Mouse (Mus musculus) neural tube, embryonic 11.5 days (tissue): ENCODE data around the gene Fam114a1. TPM values are rescaled to one million over a fixed set of nuclear protein-coding genes. Genes with fewer than 3 reads are reported as not detected.

Source experiments
- ATAC-seq: fragments of 200-750 bp; cut with Nextera tagmentation; 2 replicates; pipeline ENCODE4 v1.8.0; 2017; ENCODE audit warnings: moderate number of reproducible peaks, mild to moderate bottlenecking, moderate TSS enrichment, moderate library complexity; ENCODE audit not compliant: insufficient read depth, low FRiP score, low TSS enrichment
- DNase-seq: peaks from one replicate; pipeline ENCODE4 v3.0.0-alpha.2; 2015; ENCODE audit warnings: low spot score
- H3K27ac ChIP-seq: fragments of 300-500 bp; sonication (generic); 2 replicates; pipeline ENCODE4 v1.5.1; 2014; ENCODE audit warnings: low read depth, mild to moderate bottlenecking, low read length
- H3K27me3 ChIP-seq: fragments of 300-500 bp; sonication (generic); 2 replicates; pipeline ENCODE4 v1.6.1; 2014; ENCODE audit warnings: mild to moderate bottlenecking, low read length, mixed read lengths; ENCODE audit not compliant: control insufficient read depth, insufficient read depth
- H3K36me3 ChIP-seq: fragments of 300-500 bp; sonication (generic); 2 replicates; pipeline ENCODE4 v1.6.1; 2014; ENCODE audit warnings: mild to moderate bottlenecking, low read length, moderate library complexity, mixed read lengths; ENCODE audit not compliant: control insufficient read depth, insufficient read depth
- H3K4me1 ChIP-seq: fragments of 300-500 bp; sonication (generic); 2 replicates; pipeline ENCODE4 v1.6.1; 2014; ENCODE audit warnings: low read length, mixed read lengths; ENCODE audit not compliant: control insufficient read depth, insufficient read depth
- H3K4me2 ChIP-seq: fragments of 300-500 bp; sonication (generic); 2 replicates; pipeline ENCODE4 v1.6.1; 2014; ENCODE audit warnings: low read depth, mild to moderate bottlenecking, moderate library complexity
- H3K4me3 ChIP-seq: fragments of 300-500 bp; sonication (generic); 2 replicates; pipeline ENCODE4 v1.5.1; 2014; ENCODE audit warnings: low read depth, low read length
- H3K9ac ChIP-seq: fragments of 300-500 bp; sonication (generic); 2 replicates; pipeline ENCODE4 v1.6.1; 2014; ENCODE audit warnings: mild to moderate bottlenecking, low read length
- H3K9me3 ChIP-seq: fragments of 300-500 bp; sonication (generic); 2 replicates; pipeline ENCODE4 v1.6.1; 2016; ENCODE audit warnings: low read length; ENCODE audit not compliant: control insufficient read depth
- WGBS: fragments of 180-500 bp; shearing (Covaris S2); extraction: QIAGEN DNeasy Blood & Tissue Kit; methylation state at CpG from one replicate; pipeline ENCODE4 v1.1.7; 2014; 5-methylcytosine and 5-hydroxymethylcytosine counted together
- polyA plus RNA-seq: library from polyadenylated mRNA; unstranded; fragments of >200 nt; fragmentation: Nextera tagmentation; extraction: Ambion mirVana; gene quantifications from 2 replicates; pipeline ENCODE4 v1.2.1, GENCODE M21; 2014

Gene Fam114a1
- polyA plus RNA-seq, 1 experiment from 2014 or later, result 13.6 TPM

DNA sequence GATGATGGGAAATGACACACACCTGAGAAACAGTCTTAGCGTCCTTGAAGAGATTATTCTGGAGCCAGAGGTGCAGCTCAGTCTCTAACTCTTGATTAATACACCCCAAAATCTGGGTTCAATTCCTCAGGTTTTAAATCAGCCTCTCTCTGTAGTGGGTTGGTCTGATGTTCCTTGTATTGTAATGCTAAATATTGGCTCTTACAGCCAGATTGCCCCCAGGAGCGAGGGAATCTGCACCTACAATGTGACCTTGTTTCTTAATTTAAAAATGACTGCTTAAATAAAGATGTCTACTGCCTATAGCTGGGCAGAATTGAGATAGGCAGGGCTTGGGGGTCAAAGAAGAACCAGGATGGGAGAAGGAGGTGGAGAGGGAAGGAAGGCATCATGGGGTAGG is 89.9 kb downstream of the Fam114a1 start:
- Histone ChIP-seq H3K4me2 (no peak overlapping the region), H3K4me1 (no peaks in the 10 kb centered on the region), H3K9ac (no peak overlapping the region), H3K4me3 (no peak overlapping the region), H3K27me3 (no peaks in the 10 kb centered on the region), H3K27ac (no peak overlapping the region), H3K9me3 (no peaks in the 10 kb centered on the region), H3K36me3 (no peaks in the 10 kb centered on the region)
- ATAC-seq (no peak), DNase-seq (no peak)
- WGBS, result 77% methylated on average over 2 of the region's 2 CpGs

GRCm38 (mm10) chr5:65062236-65062635 is 92.4 kb downstream of the Fam114a1 start:
- no peak for DNase-seq
- 94% methylated on average over 4 of the region's 4 CpGs for WGBS
- no peak for ATAC-seq
- no peak overlapping the region for H3K4me3 ChIP-seq
- H3K36me3 ChIP-seq, result no peaks in the 10 kb centered on the region
- no peak overlapping the region for H3K4me2 ChIP-seq
- H3K9ac ChIP-seq, result no peak overlapping the region
- H3K27ac ChIP-seq, result no peak overlapping the region
- H3K4me1 ChIP-seq, result no peaks in the 10 kb centered on the region
- H3K9me3 ChIP-seq, result no peaks in the 10 kb centered on the region
- H3K27me3 ChIP-seq, result no peaks in the 10 kb centered on the region

DNA sequence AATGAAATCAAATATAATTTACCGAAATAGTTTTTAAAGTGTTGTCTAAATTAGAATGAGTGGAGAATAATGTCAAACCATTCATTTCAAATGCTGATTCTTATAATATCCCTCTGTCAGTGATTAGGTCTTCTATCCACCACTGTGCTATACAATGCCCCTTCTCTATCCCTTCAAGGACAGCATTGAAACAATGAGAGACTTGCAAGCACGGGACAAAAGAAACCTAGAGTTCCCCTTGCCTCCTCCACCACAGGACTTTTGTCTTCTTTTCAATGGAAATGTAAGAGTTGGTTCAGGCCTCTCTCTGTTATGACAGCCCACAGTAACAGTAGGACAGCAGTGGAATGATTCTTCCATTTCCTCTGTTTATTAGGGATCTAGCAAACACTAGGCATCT is 93.4 kb downstream of the Fam114a1 start:
- 83% methylated on average over 2 of the region's 2 CpGs for WGBS
- no peak overlapping the region for H3K4me3 ChIP-seq
- H3K4me2 ChIP-seq, result no peak overlapping the region
- no peaks in the 10 kb centered on the region for H3K36me3 ChIP-seq
- H3K27me3 ChIP-seq, result no peaks in the 10 kb centered on the region
- H3K9me3 ChIP-seq, result no peaks in the 10 kb centered on the region
- H3K9ac ChIP-seq, result no peak overlapping the region
- H3K27ac ChIP-seq, result no peak overlapping the region
- H3K4me1 ChIP-seq, result no peaks in the 10 kb centered on the region
- ATAC-seq, result no peak
- no peak for DNase-seq

GRCm38 (mm10) chr5:65068166-65068565 is 98.3 kb downstream of the Fam114a1 start:
- Histone ChIP-seq H3K4me2 (no peak overlapping the region), H3K4me3 (no peak overlapping the region), H3K4me1 (no peaks in the 10 kb centered on the region), H3K27ac (no peak overlapping the region), H3K36me3 (no peaks in the 10 kb centered on the region), H3K9ac (no peak overlapping the region), H3K27me3 (no peaks in the 10 kb centered on the region), H3K9me3 (no peaks in the 10 kb centered on the region)
- ATAC-seq (no peak), DNase-seq (no peak)
- 59% methylated on average over 6 of the region's 6 CpGs for WGBS

GRCm38 (mm10) chr5:65069872-65070271 is 100.0 kb downstream of the Fam114a1 start:
- Histone ChIP-seq H3K4me3 (no peak overlapping the region), H3K4me1 (no peaks in the 10 kb centered on the region), H3K36me3 (no peaks in the 10 kb centered on the region), H3K27ac (no peak overlapping the region), H3K4me2 (no peak overlapping the region), H3K9me3 (no peaks in the 10 kb centered on the region), H3K9ac (no peak overlapping the region), H3K27me3 (no peaks in the 10 kb centered on the region)
- 62% methylated on average over 11 of the region's 11 CpGs for WGBS
- DNase-seq, result no peak
- ATAC-seq, result no peak

GRCm38 (mm10) chr5:65071689-65072118 is 101.8 kb downstream of the Fam114a1 start:
- no peaks in the 10 kb centered on the region for H3K36me3 ChIP-seq
- ATAC-seq (no peak), DNase-seq (no peak)
- no peak overlapping the region for H3K4me3 ChIP-seq
- WGBS, result 21% methylated on average over 6 of the region's 6 CpGs
- H3K9ac ChIP-seq, result no peak overlapping the region
- no peak overlapping the region for H3K27ac ChIP-seq
- no peaks in the 10 kb centered on the region for H3K27me3 ChIP-seq
- H3K4me2 ChIP-seq, result no peak overlapping the region
- H3K4me1 ChIP-seq, result no peaks in the 10 kb centered on the region
- no peaks in the 10 kb centered on the region for H3K9me3 ChIP-seq

DNA sequence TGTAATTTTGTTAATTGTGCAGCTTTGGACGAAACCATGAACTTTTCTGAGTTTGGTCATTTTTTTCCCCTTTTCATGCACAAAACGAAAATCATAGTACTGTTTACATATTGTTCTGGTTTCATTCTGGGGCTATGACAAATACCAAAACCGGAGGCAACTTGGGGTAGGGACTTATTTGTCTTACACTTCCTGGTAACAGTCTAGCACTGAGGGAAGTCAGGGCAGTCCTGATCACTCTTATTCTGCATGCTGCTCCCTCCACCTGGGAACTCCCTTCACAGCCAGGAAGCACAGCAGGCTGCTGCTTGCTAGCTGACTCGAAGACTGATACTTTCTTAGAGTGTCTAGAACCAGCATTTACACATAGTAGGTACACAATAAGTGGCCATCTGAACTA is 103.4 kb downstream of the Fam114a1 start:
- H3K27me3 ChIP-seq, result no peaks in the 10 kb centered on the region
- no peak for DNase-seq
- no peaks in the 10 kb centered on the region for H3K9me3 ChIP-seq
- no peak for ATAC-seq
- 79% methylated on average over 4 of the region's 4 CpGs for WGBS
- H3K27ac ChIP-seq, result no peak overlapping the region
- H3K4me1 ChIP-seq, result no peaks in the 10 kb centered on the region
- no peaks in the 10 kb centered on the region for H3K36me3 ChIP-seq
- H3K4me3 ChIP-seq, result no peak overlapping the region
- H3K4me2 ChIP-seq, result no peak overlapping the region
- no peak overlapping the region for H3K9ac ChIP-seq

GRCm38 (mm10) chr5:65074693-65075092 is 104.8 kb downstream of the Fam114a1 start:
- Histone ChIP-seq H3K36me3 (no peaks in the 10 kb centered on the region), H3K27me3 (no peaks in the 10 kb centered on the region), H3K9me3 (no peaks in the 10 kb centered on the region), H3K4me3 (no peak overlapping the region), H3K27ac (no peak overlapping the region), H3K4me1 (no peaks in the 10 kb centered on the region), H3K9ac (no peak overlapping the region), H3K4me2 (no peak overlapping the region)
- DNase-seq (no peak), ATAC-seq (no peak)
- WGBS, result 69% methylated on average over 7 of the region's 7 CpGs

GRCm38 (mm10) chr5:65076087-65076486 is 106.2 kb downstream of the Fam114a1 start:
- 86% methylated on average over 2 of the region's 2 CpGs for WGBS
- H3K27ac ChIP-seq, result no peak overlapping the region
- no peaks in the 10 kb centered on the region for H3K4me1 ChIP-seq
- no peaks in the 10 kb centered on the region for H3K9me3 ChIP-seq
- H3K4me2 ChIP-seq, result no peak overlapping the region
- no peaks in the 10 kb centered on the region for H3K27me3 ChIP-seq
- H3K9ac ChIP-seq, result no peak overlapping the region
- ATAC-seq (no peak), DNase-seq (no peak)
- no peaks in the 10 kb centered on the region for H3K36me3 ChIP-seq
- no peak overlapping the region for H3K4me3 ChIP-seq
